16 mouse cellular contexts compared by ENCODE assay signal in the genomic region with DNA sequence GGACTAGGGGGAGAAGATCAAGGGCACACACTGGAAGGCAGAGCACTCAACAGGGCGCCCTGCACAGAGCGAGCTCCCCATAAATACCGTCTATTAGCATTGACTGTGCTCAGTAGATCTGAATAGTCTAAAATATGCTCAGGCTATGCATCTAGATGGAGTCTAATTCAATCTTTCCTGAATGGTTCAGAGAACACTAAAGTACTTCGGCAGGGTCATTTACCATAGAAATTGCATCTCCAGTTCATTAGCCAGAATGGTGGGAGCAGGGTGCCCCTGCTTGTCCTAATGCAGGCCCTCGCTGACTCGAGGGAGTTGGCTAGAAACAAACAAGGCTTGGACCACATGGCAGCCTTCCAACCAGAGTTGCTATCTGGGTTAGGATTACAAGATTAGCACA.
DNase-seq lines count a peak whose midpoint lies in the region; ATAC-seq and TF ChIP-seq lines count a peak whose summit lies in the region.
"Had no signal": no experiment of that assay in that cellular context is flagged by ENCODE, and none has a peak within 500 bp of the region (broad histone marks: within the 10 kb centered on the region; RNA-seq: fewer than 3 reads in every experiment).

No protein-coding gene starts in this region.

- DNase-seq in heart, adult 11 months = peak; percentile 35
- no peak for DNase-seq in heart, adult 8-10 months (ENCODE audit: low spot score)
- DNase-seq in urinary bladder, postnatal 36 days (ENCODE audit: low spot score in 2 of 2) = no peak
- no peak for DNase-seq in gastrocnemius, adult 2 months
- DNase-seq: B cell, adult 2 months; cerebellum, adult 2 months; heart, adult 18-20 months; liver, embryonic 13.5 days had no signal

- peaks cover 16% of the 10 kb centered on the region; the same call in 1 of the 2 replicates for H3K4me1 ChIP-seq in midbrain, embryonic 13.5 days (replicated peaks)
- peaks cover 13% of the 10 kb centered on the region for H3K4me1 ChIP-seq in midbrain, embryonic 15.5 days
- H3K4me1 ChIP-seq in forebrain, embryonic 12.5 days = 0 out of 2 replicates have a peak, but pooled peaks cover 4% of the 10 kb centered on the region
- H3K4me1 ChIP-seq in hindbrain, embryonic 15.5 days (replicated peaks) = peaks cover 21% of the 10 kb centered on the region
- H3K4me1 ChIP-seq: liver, embryonic 13.5 days; stomach, embryonic 15.5 days had no signal

- peak; percentile 58; the same call in 1 of the 2 replicates for ATAC-seq in midbrain, embryonic 13.5 days
- no peak for ATAC-seq in midbrain, embryonic 15.5 days (replicated peaks)
- ATAC-seq in forebrain, embryonic 12.5 days (ENCODE audit: low FRiP score) = peak; percentile 70
- peak; percentile 54; the same call in 1 of the 2 replicates for ATAC-seq in hindbrain, embryonic 15.5 days (ENCODE audit: low FRiP score, low read depth)
- ATAC-seq: inflammation-experienced regulatory T-cells, adult 6 months; Patski had no signal

- no peak overlapping the region for H3K4me2 ChIP-seq in midbrain, embryonic 13.5 days (replicated peaks)
- H3K4me2 ChIP-seq in midbrain, embryonic 15.5 days = no peak overlapping the region
- H3K4me2 ChIP-seq in forebrain, embryonic 12.5 days = no peak overlapping the region
- no peak overlapping the region for H3K4me2 ChIP-seq in hindbrain, embryonic 15.5 days
- H3K4me2 ChIP-seq: liver, embryonic 13.5 days; stomach, embryonic 15.5 days had no signal

- H3K27ac ChIP-seq in midbrain, embryonic 13.5 days = peak overlapping the region; percentile 4; the same call in 1 of the 2 replicates
- H3K27ac ChIP-seq in midbrain, embryonic 15.5 days = no peak overlapping the region
- H3K27ac ChIP-seq in forebrain, embryonic 12.5 days = no peak overlapping the region
- peak overlapping the region; percentile 34; the same call in 1 of the 2 replicates for H3K27ac ChIP-seq in hindbrain, embryonic 15.5 days (replicated peaks)
- H3K27ac ChIP-seq in gastrocnemius, adult 2 months = no peak overlapping the region
- H3K27ac ChIP-seq: liver, embryonic 13.5 days; stomach, embryonic 15.5 days had no signal

- H3K9ac ChIP-seq in midbrain, embryonic 13.5 days (replicated peaks) = no peak overlapping the region
- no peak overlapping the region for H3K9ac ChIP-seq in midbrain, embryonic 15.5 days
- no peak overlapping the region for H3K9ac ChIP-seq in forebrain, embryonic 12.5 days
- H3K9ac ChIP-seq in hindbrain, embryonic 15.5 days = no peak overlapping the region
- H3K9ac ChIP-seq: liver, embryonic 13.5 days; stomach, embryonic 15.5 days had no signal

- no peak for TF ChIP-seq CTCF in gastrocnemius, adult 2 months (IDR thresholded peaks at IDR 0.05)

- intact Hi-C loops in gastrocnemius, adult 2 months (cut with DNase I) = no loop called here

- no peaks in the 10 kb centered on the region for H3K36me3 ChIP-seq in midbrain, embryonic 13.5 days
- no peaks in the 10 kb centered on the region for H3K36me3 ChIP-seq in midbrain, embryonic 15.5 days (replicated peaks)
- no peaks in the 10 kb centered on the region for H3K36me3 ChIP-seq in forebrain, embryonic 12.5 days (replicated peaks)
- no peaks in the 10 kb centered on the region for H3K36me3 ChIP-seq in hindbrain, embryonic 15.5 days
- H3K36me3 ChIP-seq: liver, embryonic 13.5 days; stomach, embryonic 15.5 days had no signal

- H3K9me3 ChIP-seq in midbrain, embryonic 13.5 days = no peaks in the 10 kb centered on the region
- H3K9me3 ChIP-seq in midbrain, embryonic 15.5 days = no peaks in the 10 kb centered on the region
- H3K9me3 ChIP-seq in forebrain, embryonic 12.5 days = no peaks in the 10 kb centered on the region
- H3K9me3 ChIP-seq in hindbrain, embryonic 15.5 days = no peaks in the 10 kb centered on the region
- H3K9me3 ChIP-seq: liver, embryonic 13.5 days; stomach, embryonic 15.5 days had no signal

- H3K27me3 ChIP-seq in midbrain, embryonic 13.5 days = no peaks in the 10 kb centered on the region
- no peaks in the 10 kb centered on the region for H3K27me3 ChIP-seq in midbrain, embryonic 15.5 days (replicated peaks)
- peaks cover 6% of the 10 kb centered on the region for H3K27me3 ChIP-seq in forebrain, embryonic 12.5 days
- no peaks in the 10 kb centered on the region for H3K27me3 ChIP-seq in hindbrain, embryonic 15.5 days
- H3K27me3 ChIP-seq: liver, embryonic 13.5 days; stomach, embryonic 15.5 days had no signal

- WGBS in midbrain, embryonic 13.5 days = 55% methylated on average over 6 of the region's 6 CpGs
- 61% methylated on average over 6 of the region's 6 CpGs for WGBS in midbrain, embryonic 15.5 days
- WGBS in forebrain, embryonic 12.5 days = 50% methylated on average over 6 of the region's 6 CpGs
- 46% methylated on average over 6 of the region's 6 CpGs for WGBS in hindbrain, embryonic 15.5 days

- no peak overlapping the region for H3K4me3 ChIP-seq in midbrain, embryonic 13.5 days (replicated peaks)
- H3K4me3 ChIP-seq in midbrain, embryonic 15.5 days = no peak overlapping the region
- no peak overlapping the region for H3K4me3 ChIP-seq in forebrain, embryonic 12.5 days (replicated peaks)
- H3K4me3 ChIP-seq in hindbrain, embryonic 15.5 days = no peak overlapping the region
- no peak overlapping the region for H3K4me3 ChIP-seq in gastrocnemius, adult 2 months
- H3K4me3 ChIP-seq: erythroblast, embryonic 14.5 days; liver, embryonic 13.5 days; stomach, embryonic 15.5 days had no signal

Comparison
In these comparisons a context has a peak if more than half of its experiments do, and no peak if none do; other contexts are left out.
1. H3K27ac ChIP-seq: peak in midbrain, embryonic 13.5 days (single experiment) and hindbrain, embryonic 15.5 days (single experiment); none in midbrain, embryonic 15.5 days (single experiment), forebrain, embryonic 12.5 days (single experiment) and gastrocnemius, adult 2 months (single experiment).